Mouse (Mus musculus) ovary, adult 10 weeks (tissue): ENCODE measurements around the gene Ccdc18. TPM values are rescaled to one million over a fixed set of nuclear protein-coding genes. Genes with fewer than 3 reads are reported as not detected.

Experiments used
- polyA plus RNA-seq: library from polyadenylated mRNA; stranded (reverse); fragments of 350-450 nt; fragmentation: Illumina TruSeq; extraction: RNeasy Lipid Tissue Mini Kit (QIAGEN cat#74804); gene quantifications from one replicate; pipeline ENCODE4 v1.2.3, GENCODE M21; 2014

The Ccdc18 gene
- 9.2 TPM for polyA plus RNA-seq

GRCm38 (mm10) chr5:108132441-108133243 is at the start of gene Ccdc18, which contains the start of gene Tmed5:
TSS of gene Ccdc18 (plus strand) at chr5:108132875.
TSS of gene Tmed5 (minus strand) at chr5:108132620.

DNA sequence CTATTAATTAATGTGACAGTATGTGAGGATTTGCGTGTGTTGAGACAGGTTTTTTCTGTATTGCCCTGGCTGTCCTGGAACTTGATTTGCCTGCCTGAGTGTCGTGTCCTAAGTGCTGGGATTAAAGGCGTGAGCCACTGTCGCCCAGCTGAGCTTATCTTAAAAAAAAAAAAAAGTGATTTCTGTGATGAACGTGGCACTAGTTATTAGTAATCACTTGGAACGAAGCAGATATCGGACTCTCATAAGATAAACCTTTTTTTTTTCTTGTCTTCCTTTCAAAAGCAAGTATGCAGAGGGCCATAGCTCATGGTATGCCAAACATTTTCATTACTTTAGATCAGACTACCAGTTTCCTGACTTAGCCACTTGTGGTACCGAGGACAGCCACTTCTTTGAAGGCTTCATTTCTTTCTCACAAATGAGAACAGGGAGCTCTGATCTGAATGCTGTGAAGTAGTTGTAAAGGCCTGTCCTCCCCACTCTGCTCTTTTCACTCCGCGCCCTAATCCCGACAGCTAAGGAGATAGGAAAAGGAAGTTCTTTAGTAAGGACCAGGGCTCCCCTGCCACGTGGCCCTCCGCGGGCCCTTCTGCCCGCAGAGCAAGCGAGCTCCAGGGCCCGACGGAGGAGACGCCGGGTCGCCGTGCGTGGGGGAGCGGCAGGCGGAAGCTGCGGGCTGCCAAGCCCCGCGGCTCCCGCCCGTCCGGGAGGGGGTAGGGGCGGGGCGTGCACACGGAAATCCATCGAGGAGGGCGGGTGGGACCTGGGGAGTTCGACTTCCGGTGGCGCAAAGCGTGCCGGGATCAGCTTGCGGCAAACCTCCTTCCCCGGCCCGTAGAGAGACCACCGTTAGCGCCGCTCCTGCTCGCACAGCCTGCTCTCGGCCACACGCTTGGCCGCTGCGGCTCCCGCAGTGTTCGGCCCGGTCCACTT is 135.7 kb downstream of the Ccdc18 start, which contains the start of gene Dr1:
Gene Dr1, plus strand, starts transcription at position 771 of the 936 bp plus-strand sequence.

Other genes starting within 250 kb of the Ccdc18 start
- 1,557 TPM for gene Rpl5, start 232.4 kb upstream of the Ccdc18 start, polyA plus RNA-seq
- gene Fam69a, start 145.8 kb upstream of the Ccdc18 start, polyA plus RNA-seq = 75.7 TPM
- gene Mtf2, start 67.2 kb upstream of the Ccdc18 start, polyA plus RNA-seq = 109 TPM
- gene Tmed5, start 255 bp upstream of the Ccdc18 start, polyA plus RNA-seq = 152 TPM
- 193 TPM for gene Dr1, start 136.0 kb downstream of the Ccdc18 start, polyA plus RNA-seq
- gene Pigg, start 179.7 kb downstream of the Ccdc18 start, polyA plus RNA-seq = 17.5 TPM
- not detected for gene Gm42517, start 235.0 kb downstream of the Ccdc18 start, polyA plus RNA-seq